Mouse (Mus musculus) ES-Bruce4 (cell line): ENCODE results near the gene Scn10a.

ENCODE experiments used
- CTCF ChIP-seq: IDR thresholded peaks from one replicate; pipeline ENCODE4 v1.8.1; 2011; ENCODE audit warnings: low read depth, low read length
- POLR2A ChIP-seq: IDR thresholded peaks from one replicate; pipeline ENCODE4 v1.8.1; 2011; ENCODE audit warnings: low read length; ENCODE audit not compliant: insufficient read depth

DNA sequence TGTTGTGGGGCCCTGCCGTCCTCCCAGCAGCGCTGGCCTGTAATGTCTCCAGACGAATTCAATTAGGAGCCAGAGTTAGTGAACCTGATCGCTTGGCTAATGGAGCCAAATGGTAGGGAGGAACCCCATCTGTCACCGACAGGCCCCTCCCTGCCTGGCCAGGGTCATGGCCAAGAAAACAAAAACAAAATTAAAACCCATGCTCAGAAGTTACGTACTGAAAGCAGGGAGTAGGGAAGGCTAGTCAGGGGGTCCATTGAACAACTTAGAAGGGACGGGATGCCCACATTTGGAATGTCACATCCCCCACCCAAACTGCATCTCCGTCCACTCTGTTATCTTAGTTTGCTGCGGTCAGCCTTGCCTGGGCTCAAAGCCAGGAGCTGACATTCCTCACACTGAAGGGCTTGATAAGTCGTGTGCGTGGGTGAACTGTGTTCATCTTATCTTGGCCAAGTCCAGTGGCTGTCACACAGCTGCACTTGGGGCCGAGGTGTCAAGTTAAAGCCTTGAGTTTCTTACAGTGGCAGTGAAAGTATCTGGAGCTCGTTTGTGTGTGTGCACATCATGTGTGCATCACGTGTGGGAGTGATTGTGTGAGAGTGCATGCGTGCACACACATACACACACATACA is 87.1 kb downstream of the Scn10a start:
- TF ChIP-seq CTCF (no peak), POLR2A (no peak)
